Comparison of ENCODE assay signal across 8 mouse cellular contexts in the genomic region with DNA sequence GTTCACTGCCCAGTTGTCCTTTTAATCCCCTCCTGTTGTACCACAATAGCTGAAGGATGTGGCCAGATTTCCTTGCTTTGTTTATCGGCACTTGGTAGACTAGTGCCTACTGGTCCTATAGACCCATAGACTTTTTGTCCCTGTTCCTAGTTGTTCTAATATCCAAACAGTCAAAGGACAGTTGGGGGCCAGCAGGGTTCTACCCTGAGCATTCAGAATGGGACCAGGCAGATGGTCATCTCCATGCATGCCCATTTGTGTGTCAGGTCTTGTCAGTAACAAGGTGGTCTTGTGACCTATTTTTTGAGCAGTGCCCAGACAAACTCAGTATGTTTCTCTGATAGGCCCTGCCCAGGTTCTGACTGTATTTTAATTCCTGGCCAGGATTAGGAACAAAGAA. TPM values are rescaled to one million over a fixed set of nuclear protein-coding genes. Genes with fewer than 3 reads are reported as not detected.
A peak's percentile ranks its signal among the peaks of the same experiment; 100 is the strongest.
DNase-seq lines count a peak whose midpoint lies in the region; ATAC-seq and TF ChIP-seq lines count a peak whose summit lies in the region.

No protein-coding gene starts in this region.

- no peak for TF ChIP-seq POLR2A in thymus, adult 2 months (IDR thresholded peaks at IDR 0.05; ENCODE audit: control insufficient read depth, extremely low read depth, insufficient read depth, low read length, poor library complexity)

- DNase-seq in thymus, adult 2 months: no peak
- no peak for DNase-seq in thymus, postnatal 4 days
- DNase-seq in adrenal gland, postnatal 25 days: no peak
- no peak for DNase-seq in left cerebral cortex, postnatal 4 days
- no peak for DNase-seq in adrenal gland, postnatal 4 days (ENCODE audit: low spot score in 2 of 2)

- no peak overlapping the region for H3K27ac ChIP-seq in thymus, adult 2 months (ENCODE audit: control insufficient read depth, insufficient read depth, low read length)
- peak overlapping the region; percentile 85 for H3K27ac ChIP-seq in liver, embryonic 12.5 days

- whole genome bisulfite sequencing in thymus, adult 2 months: 33% methylated on average over 1 of the region's 1 CpGs
- WGBS in liver, embryonic 12.5 days (ENCODE audit: insufficient replicate concordance): 39% methylated on average over 1 of the region's 1 CpGs

- H3K4me1 ChIP-seq in erythroblast, embryonic 14.5 days (ENCODE audit: control insufficient read depth): peaks cover 72% of the 10 kb centered on the region
- peaks cover 26% of the 10 kb centered on the region for H3K4me1 ChIP-seq in thymus, adult 2 months (replicated peaks; ENCODE audit: control insufficient read depth, insufficient read depth, low read length)
- peaks cover 50% of the 10 kb centered on the region for H3K4me1 ChIP-seq in liver, embryonic 12.5 days

- peak overlapping the region; percentile 90 for H3K9ac ChIP-seq in liver, embryonic 12.5 days

- peak overlapping the region; percentile 91 for H3K4me2 ChIP-seq in liver, embryonic 12.5 days

- no peak for ATAC-seq in erythroblast, adult 5-6 weeks (replicated peaks; ENCODE audit: low FRiP score, poor library complexity, severe bottlenecking)
- no peak for ATAC-seq in liver, embryonic 12.5 days

- no peak for TF ChIP-seq CTCF in thymus, adult 2 months (IDR thresholded peaks at IDR 0.05; ENCODE audit: borderline replicate concordance, control insufficient read depth, extremely low read depth, insufficient read depth, low read length, poor library complexity)

- H3K27me3 ChIP-seq in erythroblast, embryonic 14.5 days (ENCODE audit: control insufficient read depth): peaks cover 40% of the 10 kb centered on the region
- peaks cover 11% of the 10 kb centered on the region; the same call in 1 of the 2 replicates for H3K27me3 ChIP-seq in thymus, adult 2 months (ENCODE audit: control insufficient read depth, insufficient read depth, low read length)
- H3K27me3 ChIP-seq in liver, embryonic 12.5 days (replicated peaks): peaks cover 34% of the 10 kb centered on the region

- H3K36me3 ChIP-seq in erythroblast, embryonic 14.5 days (ENCODE audit: control insufficient read depth): peaks cover 49% of the 10 kb centered on the region
- H3K36me3 ChIP-seq in thymus, adult 2 months (ENCODE audit: control insufficient read depth, insufficient read depth, low read length): peaks cover 9% of the 10 kb centered on the region; the same call in 1 of the 2 replicates
- peaks cover 43% of the 10 kb centered on the region for H3K36me3 ChIP-seq in liver, embryonic 12.5 days

- peak overlapping the region; percentile 79 for H3K4me3 ChIP-seq in erythroblast, embryonic 14.5 days (replicated peaks)
- peak overlapping the region; percentile 72 for H3K4me3 ChIP-seq in thymus, adult 2 months (ENCODE audit: control insufficient read depth, insufficient read depth, low read length)
- peak overlapping the region; percentile 83 for H3K4me3 ChIP-seq in liver, embryonic 12.5 days

- peaks cover 16% of the 10 kb centered on the region for H3K9me3 ChIP-seq in erythroblast, embryonic 14.5 days (ENCODE audit: control insufficient read depth, low read length)
- no peaks in the 10 kb centered on the region for H3K9me3 ChIP-seq in liver, embryonic 12.5 days (replicated peaks)

- intact Hi-C loops in left cerebral cortex, postnatal 4 days (cut with DNase I): no loop called here

RNA-seq across cellular contexts. Expression of a gene that starts 0.7 kb away (rescaled TPM):
- polyA plus RNA-seq in erythroblast, embryonic 14.5 days (2012): 4.8 and 5.0 TPM in 2 replicates
- 21.3 and 22.1 TPM in 2 replicates for total RNA-seq in erythroblast, adult 5-6 weeks (2015; ENCODE audit: low replicate concordance)
- 29.0 and 33.3 TPM in 2 replicates for total RNA-seq in erythroblast, adult 5-6 weeks (2017; ENCODE audit: low replicate concordance)
- polyA plus RNA-seq in thymus, adult 2 months (2012; rRNA removed): 21.0 and 25.5 TPM in 2 replicates
- 25.7 and 27.2 TPM in 2 replicates for polyA plus RNA-seq in liver, embryonic 12.5 days (2016; fragmentation: Nextera tagmentation; extraction: Ambion mirVana)
- total RNA-seq in adrenal gland, postnatal 25 days (2021): 18.5 and 22.9 TPM in 2 replicates
- total RNA-seq in left cerebral cortex, postnatal 4 days (2021): 10 to 100 TPM; 21.5 to 22.5 TPM
- 10 to 100 TPM; 38.5 to 40.6 TPM for total RNA-seq in adrenal gland, postnatal 4 days (2021)

RNA-seq across cellular contexts. Expression of a gene that starts 4.9 kb away (rescaled TPM):
- polyA plus RNA-seq in erythroblast, embryonic 14.5 days (2012): 0.44 and 0.77 TPM in 2 replicates
- not detected in 2 replicates for total RNA-seq in erythroblast, adult 5-6 weeks (2015; ENCODE audit: low replicate concordance)
- 1.2 and 7.5 TPM in 2 replicates for total RNA-seq in erythroblast, adult 5-6 weeks (2017; ENCODE audit: low replicate concordance)
- 29.9 and 44.9 TPM in 2 replicates for polyA plus RNA-seq in thymus, adult 2 months (2012; rRNA removed)
- polyA plus RNA-seq in liver, embryonic 12.5 days (2016; fragmentation: Nextera tagmentation; extraction: Ambion mirVana): 12.0 and 14.1 TPM in 2 replicates
- 27.6 and 27.9 TPM in 2 replicates for total RNA-seq in adrenal gland, postnatal 25 days (2021)
- 10 to 100 TPM; 17.9 to 19.8 TPM for total RNA-seq in left cerebral cortex, postnatal 4 days (2021)
- 10 to 100 TPM; 43.7 to 47.5 TPM for total RNA-seq in adrenal gland, postnatal 4 days (2021)

RNA-seq across cellular contexts. Expression of a gene that starts 21.8 kb away (rescaled TPM):
- polyA plus RNA-seq in erythroblast, embryonic 14.5 days (2012): 25.7 and 48.2 TPM in 2 replicates
- 64.4 and 68.3 TPM in 2 replicates for total RNA-seq in erythroblast, adult 5-6 weeks (2015; ENCODE audit: low replicate concordance)
- total RNA-seq in erythroblast, adult 5-6 weeks (2017; ENCODE audit: low replicate concordance): 29.9 and 61.1 TPM in 2 replicates
- 56.3 and 66.1 TPM in 2 replicates for polyA plus RNA-seq in thymus, adult 2 months (2012; rRNA removed)
- polyA plus RNA-seq in liver, embryonic 12.5 days (2016; fragmentation: Nextera tagmentation; extraction: Ambion mirVana): 103 TPM in 2 replicates
- total RNA-seq in adrenal gland, postnatal 25 days (2021): 11.3 and 15.4 TPM in 2 replicates
- total RNA-seq in left cerebral cortex, postnatal 4 days (2021): 10 to 100 TPM; 20.3 to 21.6 TPM
- 10 to 100 TPM; 19.5 to 20.2 TPM for total RNA-seq in adrenal gland, postnatal 4 days (2021)

RNA-seq across cellular contexts. Expression of a gene that starts 27.0 kb away (rescaled TPM):
- polyA plus RNA-seq in erythroblast, embryonic 14.5 days (2012): not detected in 2 replicates
- not detected in 2 replicates for total RNA-seq in erythroblast, adult 5-6 weeks (2015; ENCODE audit: low replicate concordance)
- total RNA-seq in erythroblast, adult 5-6 weeks (2017; ENCODE audit: low replicate concordance): not detected in 2 replicates
- 16.4 and 19.9 TPM in 2 replicates for polyA plus RNA-seq in thymus, adult 2 months (2012; rRNA removed)
- 0.22 and 0.30 TPM in 2 replicates for polyA plus RNA-seq in liver, embryonic 12.5 days (2016; fragmentation: Nextera tagmentation; extraction: Ambion mirVana)
- not detected in 2 replicates for total RNA-seq in adrenal gland, postnatal 25 days (2021)
- not detected for total RNA-seq in left cerebral cortex, postnatal 4 days (2021)
- under 1 TPM; 0.17 to 0.40 TPM for total RNA-seq in adrenal gland, postnatal 4 days (2021)

RNA-seq across cellular contexts. Expression of a gene that starts 40.5 kb away (rescaled TPM):
- 4.8 and 5.8 TPM in 2 replicates for polyA plus RNA-seq in erythroblast, embryonic 14.5 days (2012)
- total RNA-seq in erythroblast, adult 5-6 weeks (2015; ENCODE audit: low replicate concordance): 58.0 and 62.7 TPM in 2 replicates
- 166 and 187 TPM in 2 replicates for total RNA-seq in erythroblast, adult 5-6 weeks (2017; ENCODE audit: low replicate concordance)
- 107 and 118 TPM in 2 replicates for polyA plus RNA-seq in thymus, adult 2 months (2012; rRNA removed)
- 34.6 and 39.1 TPM in 2 replicates for polyA plus RNA-seq in liver, embryonic 12.5 days (2016; fragmentation: Nextera tagmentation; extraction: Ambion mirVana)
- 79.0 and 83.9 TPM in 2 replicates for total RNA-seq in adrenal gland, postnatal 25 days (2021)
- 10 to 100 TPM; 51.0 to 57.6 TPM for total RNA-seq in left cerebral cortex, postnatal 4 days (2021)
- total RNA-seq in adrenal gland, postnatal 4 days (2021): 10 to 100 TPM; 73.7 to 77.3 TPM
